Mouse (Mus musculus) liver, adult 2 months (tissue): Measurements from ENCODE around the gene Enpep.

Source experiments
- CTCF ChIP-seq: fragments of 200-500 bp; IDR thresholded peaks from 2 replicates; pipeline ENCODE4 v1.5.1; 2011; ENCODE audit warnings: low read depth, low read length, control low read depth
- POLR2A ChIP-seq: fragments of 200-500 bp; IDR thresholded peaks from 2 replicates; pipeline ENCODE4 v1.6.1; 2011; ENCODE audit warnings: low read length, control low read depth; ENCODE audit not compliant: insufficient read depth; ENCODE audit errors: extremely low read depth

- TF ChIP-seq CTCF (no peak), POLR2A (no peak)
These were observed 33.4 kb upstream of the Enpep start for GRCm38 (mm10) chr3:129365919-129366318.
